Mouse (Mus musculus) liver, adult 2 months (tissue): Measurements from ENCODE around the gene Exoc3l.

Experiments used
- CTCF ChIP-seq: fragments of 200-500 bp; IDR thresholded peaks from 2 replicates; pipeline ENCODE4 v1.5.1; 2011; ENCODE audit warnings: low read depth, low read length, control low read depth
- POLR2A ChIP-seq: fragments of 200-500 bp; IDR thresholded peaks from 2 replicates; pipeline ENCODE4 v1.6.1; 2011; ENCODE audit warnings: low read length, control low read depth; ENCODE audit not compliant: insufficient read depth; ENCODE audit errors: extremely low read depth

DNA sequence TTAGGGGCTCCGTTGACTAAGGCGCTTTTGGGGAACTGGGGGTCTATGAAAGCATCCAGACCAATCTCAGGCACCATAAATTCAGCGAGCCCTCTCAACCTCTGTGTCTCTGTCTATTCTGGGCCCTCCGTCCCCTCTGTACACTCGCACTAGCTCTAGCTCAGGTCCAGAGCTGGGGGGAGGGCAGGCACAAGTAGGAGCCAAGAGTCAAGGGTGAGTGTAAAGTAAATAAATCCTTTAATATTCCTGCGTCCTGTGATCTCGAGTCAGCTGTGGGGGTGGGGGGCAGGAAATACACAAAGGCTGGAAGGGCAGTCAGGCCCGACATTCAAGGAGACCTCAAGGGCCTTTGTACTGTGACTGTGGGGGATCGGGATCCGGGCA is 26.8 kb downstream of the Exoc3l start:
- TF ChIP-seq POLR2A (no peak), CTCF (no peak)
